Mouse (Mus musculus) inflammation-experienced regulatory T-cells, adult 6 months (primary cell): ENCODE data around the gene Tmem158. TPM values are rescaled to one million over a fixed set of nuclear protein-coding genes. Genes with fewer than 3 reads are reported as not detected.

Source experiments
- ATAC-seq: one replicate; pipeline ENCODE4 v1.8.0; 2017
- polyA plus RNA-seq, 3 experiments: library from polyadenylated mRNA; unstranded; fragments of 100-300 nt; shearing (Covaris generic); gene quantifications; one replicate each; pipeline ENCODE4 v1.2.1; 2017

Tmem158 gene
- polyA plus RNA-seq, 3 experiments from 2014 or later, result 0.45 to 0.85 TPM; not detected in 1

GRCm38 (mm10) chr9:123243988-123244387, 16.6 kb downstream of the Tmem158 start:
- ATAC-seq, result no peak

- peak; percentile 12 for ATAC-seq
These were observed 19.4 kb downstream of the Tmem158 start for GRCm38 (mm10) chr9:123241191-123241590.

GRCm38 (mm10) chr9:123240751-123241150, 19.8 kb downstream of the Tmem158 start:
- no peak for ATAC-seq

GRCm38 (mm10) chr9:123240271-123240670, 20.3 kb downstream of the Tmem158 start:
- peak; percentile 20 for ATAC-seq

GRCm38 (mm10) chr9:123239651-123240050, 20.9 kb downstream of the Tmem158 start:
- ATAC-seq, result peak; percentile 64

- no peak for ATAC-seq
These were observed 22.1 kb downstream of the Tmem158 start for GRCm38 (mm10) chr9:123238256-123239045.

GRCm38 (mm10) chr9:123237739-123238138, 22.8 kb downstream of the Tmem158 start:
- peak; percentile 18 for ATAC-seq

- peak; percentile 70 for ATAC-seq
These were observed 24.9 kb downstream of the Tmem158 start for GRCm38 (mm10) chr9:123235621-123236020.

GRCm38 (mm10) chr9:123229826-123230225, 30.7 kb downstream of the Tmem158 start:
- ATAC-seq, result peak; percentile 75

GRCm38 (mm10) chr9:123228671-123229070, 31.9 kb downstream of the Tmem158 start:
- no peak for ATAC-seq

GRCm38 (mm10) chr9:123227106-123227750, 33.3 kb downstream of the Tmem158 start:
- no peak for ATAC-seq

- ATAC-seq, result no peak
These were observed 35.6 kb downstream of the Tmem158 start for GRCm38 (mm10) chr9:123224863-123225431.

- ATAC-seq, result no peak
These were observed 40.7 kb downstream of the Tmem158 start for GRCm38 (mm10) chr9:123219826-123220225.

GRCm38 (mm10) chr9:123215621-123216440, 44.7 kb downstream of the Tmem158 start, which contains the start of gene Cdcp1:
TSS of gene Cdcp1 (minus strand) at chr9:123216038.
- no peak for ATAC-seq

- ATAC-seq, result no peak
These were observed 47.2 kb downstream of the Tmem158 start for GRCm38 (mm10) chr9:123213371-123213770.

Other genes starting within 250 kb of the Tmem158 start
- 10 to 100 TPM; 10.2 to 17.5 (median 13.8) TPM for gene Tmem42, start 239.4 kb downstream of the Tmem158 start, polyA plus RNA-seq
- gene Tgm4, start 226.0 kb downstream of the Tmem158 start, polyA plus RNA-seq, result 1 to 10 TPM in 1 of 3 experiments, under 1 TPM in 2; 0.38 to 1.3 (median 0.66) TPM
- 10 to 100 TPM; 11.4 to 18.2 (median 12.4) TPM for gene Zdhhc3, start 147.6 kb downstream of the Tmem158 start, polyA plus RNA-seq
- 100 to 1,000 TPM in 2 of 3 experiments, 10 to 100 TPM in 1; 79.7 to 114 (median 101) TPM for gene Exosc7, start 147.5 kb downstream of the Tmem158 start, polyA plus RNA-seq
- gene Clec3b, start 109.8 kb downstream of the Tmem158 start, polyA plus RNA-seq, result under 1 TPM in 1 of 3 experiments, not detected in 2; 0.46 TPM
- gene Cdcp1, start 44.7 kb downstream of the Tmem158 start, polyA plus RNA-seq, result 1 to 10 TPM in 2 of 3 experiments, under 1 TPM in 1; 0.35 to 1.5 (median 1.3) TPM
- gene Lars2, start 106.2 kb upstream of the Tmem158 start, polyA plus RNA-seq, result 1,000 to 10,000 TPM in 2 of 3 experiments, 100 to 1,000 TPM in 1; 526 to 1,491 (median 1,381) TPM
- 10 to 100 TPM; 31.9 to 41.2 (median 36.2) TPM for gene Limd1, start 217.9 kb upstream of the Tmem158 start, polyA plus RNA-seq